Mouse (Mus musculus): Measurements from ENCODE around the gene Abl1.

The Abl1 gene

GRCm38 (mm10) chr2:31681051-31681707 is 7.0 kb upstream of the Abl1 start:
- in situ Hi-C loops (cut with MboI; ENCODE audit: low pct_unique_long_range_greater_than_20kb in 1 of 2, low sequenced_read_pairs in 2 of 2, unreplicated experiment in 1 of 2): loop anchor here in 1 of 2 experiments (10.0 kb wide), 1 partner anchor 204 kb away; the partner anchor contains the start of gene Lamc3

GRCm38 (mm10) chr2:31681731-31682235 is 6.4 kb upstream of the Abl1 start:
- in situ Hi-C loops (cut with MboI; ENCODE audit: low pct_unique_long_range_greater_than_20kb in 1 of 2, low sequenced_read_pairs in 2 of 2, unreplicated experiment in 1 of 2): loop anchor here in 1 of 2 experiments (10.0 kb wide), 1 partner anchor 203 kb away; the partner anchor contains the start of gene Lamc3

- in situ Hi-C loops (cut with MboI; ENCODE audit: low pct_unique_long_range_greater_than_20kb in 1 of 2, low sequenced_read_pairs in 2 of 2, unreplicated experiment in 1 of 2): loop anchor here in 1 of 2 experiments (10.0 kb wide), 1 partner anchor 201 kb away; the partner anchor contains the start of gene Lamc3
These were observed 4.5 kb upstream of the Abl1 start for GRCm38 (mm10) chr2:31683666-31684065.

- in situ Hi-C loops (cut with MboI; ENCODE audit: low pct_unique_long_range_greater_than_20kb in 1 of 2, low sequenced_read_pairs in 2 of 2, unreplicated experiment in 1 of 2): loop anchor here in 1 of 2 experiments (10.0 kb wide), 1 partner anchor 196 kb away; the partner anchor contains the start of gene Lamc3
These were observed 869 bp downstream of the Abl1 start for GRCm38 (mm10) chr2:31689045-31689444.

GRCm38 (mm10) chr2:31690063-31690462 is 1.9 kb downstream of the Abl1 start:
- in situ Hi-C loops (cut with MboI; ENCODE audit: low pct_unique_long_range_greater_than_20kb in 1 of 2, low sequenced_read_pairs in 2 of 2, unreplicated experiment in 1 of 2): no loop called here

GRCm38 (mm10) chr2:31698209-31698608 is 10.0 kb downstream of the Abl1 start:
- in situ Hi-C loops (cut with MboI; ENCODE audit: low pct_unique_long_range_greater_than_20kb in 1 of 2, low sequenced_read_pairs in 2 of 2, unreplicated experiment in 1 of 2): no loop called here

GRCm38 (mm10) chr2:31700545-31701446 is 12.6 kb downstream of the Abl1 start:
- in situ Hi-C loops (cut with MboI; ENCODE audit: low pct_unique_long_range_greater_than_20kb in 1 of 2, low sequenced_read_pairs in 2 of 2, unreplicated experiment in 1 of 2): no loop called here

GRCm38 (mm10) chr2:31703226-31703625 is 15.1 kb downstream of the Abl1 start:
- in situ Hi-C loops (cut with MboI; ENCODE audit: low pct_unique_long_range_greater_than_20kb in 1 of 2, low sequenced_read_pairs in 2 of 2, unreplicated experiment in 1 of 2): no loop called here

- in situ Hi-C loops (cut with MboI; ENCODE audit: low pct_unique_long_range_greater_than_20kb in 1 of 2, low sequenced_read_pairs in 2 of 2, unreplicated experiment in 1 of 2): no loop called here
These were observed 17.7 kb downstream of the Abl1 start for GRCm38 (mm10) chr2:31705914-31706313.

- in situ Hi-C loops (cut with MboI; ENCODE audit: low pct_unique_long_range_greater_than_20kb in 1 of 2, low sequenced_read_pairs in 2 of 2, unreplicated experiment in 1 of 2): no loop called here
These were observed 18.4 kb downstream of the Abl1 start for GRCm38 (mm10) chr2:31706531-31706930.

- in situ Hi-C loops (cut with MboI; ENCODE audit: low pct_unique_long_range_greater_than_20kb in 1 of 2, low sequenced_read_pairs in 2 of 2, unreplicated experiment in 1 of 2): no loop called here
These were observed 24.5 kb downstream of the Abl1 start for GRCm38 (mm10) chr2:31712716-31713115.

GRCm38 (mm10) chr2:31713813-31714212 is 25.6 kb downstream of the Abl1 start:
- in situ Hi-C loops (cut with MboI; ENCODE audit: low pct_unique_long_range_greater_than_20kb in 1 of 2, low sequenced_read_pairs in 2 of 2, unreplicated experiment in 1 of 2): no loop called here

- in situ Hi-C loops (cut with MboI; ENCODE audit: low pct_unique_long_range_greater_than_20kb in 1 of 2, low sequenced_read_pairs in 2 of 2, unreplicated experiment in 1 of 2): no loop called here
These were observed 26.6 kb downstream of the Abl1 start for GRCm38 (mm10) chr2:31714780-31715179.

- in situ Hi-C loops (cut with MboI; ENCODE audit: low pct_unique_long_range_greater_than_20kb in 1 of 2, low sequenced_read_pairs in 2 of 2, unreplicated experiment in 1 of 2): no loop called here
These were observed 27.8 kb downstream of the Abl1 start for GRCm38 (mm10) chr2:31715985-31716384.

GRCm38 (mm10) chr2:31719202-31719880 is 31.2 kb downstream of the Abl1 start:
- in situ Hi-C loops (cut with MboI; ENCODE audit: low pct_unique_long_range_greater_than_20kb in 1 of 2, low sequenced_read_pairs in 2 of 2, unreplicated experiment in 1 of 2): no loop called here

GRCm38 (mm10) chr2:31719944-31720343 is 31.8 kb downstream of the Abl1 start:
- in situ Hi-C loops (cut with MboI; ENCODE audit: low pct_unique_long_range_greater_than_20kb in 1 of 2, low sequenced_read_pairs in 2 of 2, unreplicated experiment in 1 of 2): loop anchor here in 1 of 2 experiments (5.0 kb wide), 1 partner anchor 67 kb away; no protein-coding TSS in a partner anchor

GRCm38 (mm10) chr2:31720783-31721182 is 32.6 kb downstream of the Abl1 start:
- in situ Hi-C loops (cut with MboI; ENCODE audit: low pct_unique_long_range_greater_than_20kb in 1 of 2, low sequenced_read_pairs in 2 of 2, unreplicated experiment in 1 of 2): loop anchor here in 1 of 2 experiments (5.0 kb wide), 1 partner anchor 67 kb away; no protein-coding TSS in a partner anchor

- in situ Hi-C loops (cut with MboI; ENCODE audit: low pct_unique_long_range_greater_than_20kb in 1 of 2, low sequenced_read_pairs in 2 of 2, unreplicated experiment in 1 of 2): loop anchor here in 1 of 2 experiments (5.0 kb wide), 1 partner anchor 62 kb away; no protein-coding TSS in a partner anchor
These were observed 36.7 kb downstream of the Abl1 start for GRCm38 (mm10) chr2:31724730-31725490.
